Mouse (Mus musculus) myocyte (in vitro differentiated cells): ENCODE measurements around the gene Rmnd1. TPM values are rescaled to one million over a fixed set of nuclear protein-coding genes. Genes with fewer than 3 reads are reported as not detected.

Source experiments
- H3K27me3 ChIP-seq: one replicate; pipeline ENCODE4 v1.6.1; 2011; ENCODE audit not compliant: control insufficient read depth, insufficient read depth, insufficient read length
- H3K36me3 ChIP-seq: one replicate; pipeline ENCODE4 v1.6.1; 2011; ENCODE audit not compliant: control insufficient read depth, insufficient read depth
- H3K4me2 ChIP-seq: one replicate; pipeline ENCODE4 v1.6.1; 2011; ENCODE audit warnings: low read depth, control low read depth
- H3K4me3 ChIP-seq: one replicate; pipeline ENCODE4 v1.5.1; 2011; ENCODE audit warnings: mild to moderate bottlenecking, control low read depth, moderate library complexity
- H3K79me2 ChIP-seq: one replicate; pipeline ENCODE4 v1.6.1; 2011; ENCODE audit not compliant: control insufficient read depth, insufficient read depth
- H3ac ChIP-seq: one replicate; pipeline ENCODE4 v1.6.1; 2011; ENCODE audit not compliant: control insufficient read depth, insufficient read length
- CEBPB ChIP-seq: IDR thresholded peaks from 2 replicates; pipeline ENCODE4 v1.6.1; 2011; ENCODE audit warnings: mild to moderate bottlenecking, moderate library complexity; ENCODE audit not compliant: poor library complexity, insufficient read depth, severe bottlenecking
- E2F4 ChIP-seq: IDR thresholded peaks from one replicate; pipeline ENCODE4 v1.6.1; 2011; ENCODE audit warnings: mild to moderate bottlenecking, control low read depth, moderate library complexity; ENCODE audit not compliant: insufficient read depth
- MAX ChIP-seq: IDR thresholded peaks from one replicate; pipeline ENCODE4 v1.6.1; 2011; ENCODE audit warnings: low read depth, mild to moderate bottlenecking, control low read depth
- MYOD1 ChIP-seq, 3 experiments: IDR thresholded peaks; one replicate each; pipeline ENCODE4 v1.6.1; 2011; ENCODE audit warnings: control low read depth in 2 of 3, low read depth in 2 of 3, mild to moderate bottlenecking in 2 of 3, moderate library complexity in 1 of 3; ENCODE audit not compliant: insufficient read length in 2 of 3, control insufficient read depth in 1 of 3
- MYOG ChIP-seq, 3 experiments: IDR thresholded peaks; one replicate each; pipeline ENCODE4 v1.6.1; 2011; ENCODE audit warnings: control low read depth in 2 of 3, low read depth in 2 of 3, mild to moderate bottlenecking in 2 of 3; ENCODE audit not compliant: insufficient read length in 2 of 3, control insufficient read depth in 1 of 3, insufficient read depth in 1 of 3
- POLR2A ChIP-seq: IDR thresholded peaks from one replicate; pipeline ENCODE4 v1.6.1; 2011; ENCODE audit warnings: low read depth, mild to moderate bottlenecking, control low read depth, moderate library complexity; ENCODE audit not compliant: insufficient read length
- POLR2AphosphoS2 ChIP-seq: IDR thresholded peaks from one replicate; pipeline ENCODE4 v1.6.1; 2011; ENCODE audit warnings: low read depth, control low read depth; ENCODE audit not compliant: insufficient read length
- REST ChIP-seq: IDR thresholded peaks from one replicate; pipeline ENCODE4 v1.6.1; 2011; ENCODE audit warnings: mild to moderate bottlenecking, control low read depth, moderate library complexity; ENCODE audit not compliant: insufficient read depth, insufficient read length
- SRF ChIP-seq: IDR thresholded peaks from one replicate; pipeline ENCODE4 v1.6.1; 2011; ENCODE audit warnings: low read depth; ENCODE audit not compliant: control insufficient read depth, insufficient read length
- TCF12 ChIP-seq: IDR thresholded peaks from one replicate; pipeline ENCODE4 v1.6.1; 2011; ENCODE audit warnings: mild to moderate bottlenecking, control low read depth; ENCODE audit not compliant: poor library complexity, insufficient read depth, severe bottlenecking
- TCF3 ChIP-seq: IDR thresholded peaks from one replicate; pipeline ENCODE4 v1.6.1; 2011; ENCODE audit warnings: low read depth, control low read depth; ENCODE audit not compliant: insufficient read length
- USF1 ChIP-seq: IDR thresholded peaks from one replicate; pipeline ENCODE4 v1.6.1; 2011; ENCODE audit warnings: low read depth, mild to moderate bottlenecking, control low read depth, moderate library complexity
- polyA plus RNA-seq: library from polyadenylated mRNA; unstranded; fragments of >200 nt; fragmentation: generic; extraction: Trizol; gene quantifications from one replicate; pipeline ENCODE4 v1.2.1, GENCODE M21; 2012; ENCODE audit warnings: missing spikeins

The Rmnd1 gene
- polyA plus RNA-seq, 1 experiment = 22.1 TPM

DNA sequence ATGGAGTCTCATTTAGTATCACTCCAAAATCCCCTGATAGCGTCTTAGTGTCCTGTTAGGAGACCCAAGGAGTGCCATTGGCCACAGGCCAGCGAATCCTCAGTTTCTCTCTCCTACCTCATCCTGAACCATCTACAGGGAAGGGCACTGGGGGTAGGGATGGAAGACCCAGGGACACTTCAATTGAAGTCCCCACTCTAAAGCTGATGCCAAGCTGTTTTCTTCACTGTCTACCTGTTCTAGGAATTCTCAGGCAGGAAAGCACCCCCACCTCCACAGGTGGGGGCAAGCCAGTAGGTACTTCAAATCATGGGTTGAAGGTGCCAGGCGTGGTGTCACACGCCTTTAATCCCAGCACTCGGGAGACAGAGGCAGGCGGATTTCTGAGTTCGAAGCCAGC is 47.9 kb downstream of the Rmnd1 start:
- Histone ChIP-seq H3ac (no peak overlapping the region), H3K79me2 (peaks cover 30% of the 10 kb centered on the region), H3K4me3 (no peak overlapping the region), H3K27me3 (no peaks in the 10 kb centered on the region), H3K4me2 (no peak overlapping the region), H3K36me3 (no peaks in the 10 kb centered on the region)
- TF ChIP-seq POLR2A = no peak
- TF ChIP-seq TCF3 = no peak
- no peak for TF ChIP-seq MAX
- TF ChIP-seq TCF12 = no peak

DNA sequence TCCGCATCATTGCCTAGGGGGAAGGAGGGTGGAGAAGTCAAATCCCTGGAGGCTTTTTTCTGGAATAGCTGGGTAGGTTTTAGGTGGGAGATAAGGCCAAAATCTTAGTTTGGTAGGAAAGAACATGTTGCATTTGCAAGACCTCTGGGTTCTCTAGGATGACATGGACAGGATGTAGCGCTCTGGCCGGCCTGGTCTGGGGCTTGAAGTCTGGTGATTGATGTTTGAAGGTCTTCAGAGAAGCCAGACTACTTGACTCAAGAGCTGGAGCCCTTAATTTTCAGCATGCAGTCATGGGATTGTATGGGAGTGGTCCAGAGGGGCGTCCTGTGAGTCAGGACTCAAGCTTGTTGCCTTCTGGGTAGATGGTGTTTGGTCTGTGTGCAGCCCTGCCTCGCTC is 51.4 kb downstream of the Rmnd1 start:
- TF ChIP-seq REST (no peak), TCF12 (no peak), MAX (no peak), MYOD1 (IDR thresholded peaks at IDR 0.05; ENCODE audit: control insufficient read depth in 1 of 3, insufficient read length in 2 of 3, low read depth in 2 of 3) (no peak), SRF (no peak), USF1 (no peak), POLR2AphosphoS2 (no peak), TCF3 (no peak), E2F4 (no peak), CEBPB (no peak), POLR2A (no peak), MYOG (IDR thresholded peaks at IDR 0.05; ENCODE audit: control insufficient read depth in 1 of 3, insufficient read depth in 1 of 3, insufficient read length in 2 of 3, low read depth in 2 of 3) (no peak)
- H3K27me3 ChIP-seq = no peaks in the 10 kb centered on the region

DNA sequence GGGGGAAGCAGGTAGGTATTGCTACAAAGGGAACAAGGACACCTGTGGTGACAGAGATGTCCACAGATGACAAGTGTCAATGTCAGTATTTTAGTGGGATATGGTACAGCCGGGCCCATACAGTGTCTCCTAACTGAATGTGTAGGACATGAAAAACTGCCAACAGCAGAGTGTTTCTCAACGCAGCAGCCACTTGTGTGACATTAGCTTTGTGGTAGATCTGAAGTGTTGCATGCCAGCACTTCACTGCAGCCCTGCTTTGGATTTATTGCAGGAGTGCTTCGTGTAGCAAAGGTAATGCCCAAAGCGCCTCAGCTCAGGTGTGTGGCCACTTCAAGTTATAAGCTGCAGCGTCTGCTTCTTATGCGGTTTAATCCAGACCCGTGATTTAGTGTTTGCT is 55.3 kb downstream of the Rmnd1 start:
- Histone ChIP-seq H3ac (no peak overlapping the region), H3K4me2 (no peak overlapping the region), H3K27me3 (no peaks in the 10 kb centered on the region), H3K79me2 (peaks cover 17% of the 10 kb centered on the region), H3K36me3 (no peaks in the 10 kb centered on the region), H3K4me3 (no peak overlapping the region)
- TF ChIP-seq MAX (no peak), CEBPB (no peak), USF1 (no peak), MYOG (IDR thresholded peaks at IDR 0.05; ENCODE audit: control insufficient read depth in 1 of 3, insufficient read depth in 1 of 3, insufficient read length in 2 of 3, low read depth in 2 of 3) (no peak), TCF12 (no peak), SRF (no peak), REST (no peak), TCF3 (no peak), E2F4 (no peak), POLR2AphosphoS2 (no peak), POLR2A (no peak), MYOD1 (IDR thresholded peaks at IDR 0.05; ENCODE audit: control insufficient read depth in 1 of 3, insufficient read length in 2 of 3, low read depth in 2 of 3) (no peak)

More for the DNA sequence above, 51.4 kb downstream of the Rmnd1 start:
- Histone ChIP-seq H3ac (no peak overlapping the region), H3K79me2 (peaks cover 17% of the 10 kb centered on the region), H3K36me3 (no peaks in the 10 kb centered on the region), H3K4me2 (no peak overlapping the region), H3K4me3 (no peak overlapping the region)

DNA sequence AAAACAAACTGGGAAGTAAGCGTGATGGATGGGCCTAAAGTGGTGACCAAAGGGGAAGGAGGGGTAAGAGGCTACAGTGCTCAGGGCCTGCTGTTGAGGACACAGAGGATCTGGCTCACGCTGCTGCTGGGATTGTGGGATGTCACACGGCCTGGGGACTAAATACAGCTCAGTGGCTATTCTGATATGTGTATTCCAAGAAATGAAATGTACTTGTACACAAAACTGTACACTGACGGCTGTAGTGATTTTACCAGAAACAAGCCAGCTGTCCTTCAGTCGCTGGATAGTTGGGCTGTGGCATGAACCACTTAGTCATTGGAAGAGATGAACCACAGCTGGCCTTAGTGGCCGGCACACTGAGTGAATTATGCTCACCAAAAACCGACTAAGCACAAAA is 55.7 kb downstream of the Rmnd1 start:
- no peak overlapping the region for H3ac ChIP-seq
- H3K4me2 ChIP-seq = no peak overlapping the region
- H3K27me3 ChIP-seq = no peaks in the 10 kb centered on the region
- TF ChIP-seq MAX (no peak), TCF3 (no peak), POLR2AphosphoS2 (no peak), CEBPB (no peak), REST (no peak), E2F4 (no peak), MYOD1 (IDR thresholded peaks at IDR 0.05; ENCODE audit: control insufficient read depth in 1 of 3, insufficient read length in 2 of 3, low read depth in 2 of 3) (no peak), SRF (no peak), TCF12 (no peak), MYOG (IDR thresholded peaks at IDR 0.05; ENCODE audit: control insufficient read depth in 1 of 3, insufficient read depth in 1 of 3, insufficient read length in 2 of 3, low read depth in 2 of 3) (no peak), USF1 (no peak)
- H3K79me2 ChIP-seq = peaks cover 12% of the 10 kb centered on the region
- no peaks in the 10 kb centered on the region for H3K36me3 ChIP-seq
- H3K4me3 ChIP-seq = no peak overlapping the region

DNA sequence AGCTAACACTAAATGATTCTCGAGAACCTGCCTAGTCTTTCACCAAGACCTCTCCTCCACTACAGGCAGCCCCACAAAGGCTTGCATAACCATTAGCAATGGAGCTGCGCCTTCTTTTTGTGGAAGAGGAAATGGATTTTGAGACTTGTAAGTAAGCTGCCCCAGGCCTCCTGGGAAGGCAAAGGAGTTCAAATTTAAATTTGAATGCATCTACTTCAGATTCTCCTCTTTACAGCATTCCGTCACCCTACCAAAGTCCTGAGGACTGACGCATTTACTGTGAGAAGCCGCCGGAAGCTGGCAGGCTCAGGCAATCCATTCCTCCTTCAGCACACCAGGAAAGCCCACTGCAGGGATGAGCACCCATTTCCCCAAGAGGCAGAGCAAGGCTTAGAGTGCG is 56.9 kb downstream of the Rmnd1 start:
- Histone ChIP-seq H3K36me3 (no peaks in the 10 kb centered on the region), H3ac (no peak overlapping the region), H3K4me2 (no peak overlapping the region), H3K79me2 (peaks cover 10% of the 10 kb centered on the region), H3K27me3 (no peaks in the 10 kb centered on the region), H3K4me3 (no peak overlapping the region)
- no peak for TF ChIP-seq E2F4
- TF ChIP-seq REST = no peak
- no peak for TF ChIP-seq SRF
- no peak for TF ChIP-seq TCF3
- no peak for TF ChIP-seq USF1
- TF ChIP-seq MYOD1 (IDR thresholded peaks at IDR 0.05; ENCODE audit: control insufficient read depth in 1 of 3, insufficient read length in 2 of 3, low read depth in 2 of 3) = no peak
- no peak for TF ChIP-seq TCF12
- no peak for TF ChIP-seq POLR2AphosphoS2
- TF ChIP-seq MYOG (IDR thresholded peaks at IDR 0.05; ENCODE audit: control insufficient read depth in 1 of 3, insufficient read depth in 1 of 3, insufficient read length in 2 of 3, low read depth in 2 of 3) = no peak
- TF ChIP-seq CEBPB = no peak
- TF ChIP-seq MAX = no peak
- no peak for TF ChIP-seq POLR2A
